In genomic region chr8:119424740-119425139, GRCm38 (mm10) we compare ENCODE assay signal across 9 mouse cellular contexts. TPM values are rescaled to one million over a fixed set of nuclear protein-coding genes. Genes with fewer than 3 reads are reported as not detected.
A peak's percentile ranks its signal among the peaks of the same experiment; 100 is the strongest.
DNase-seq lines count a peak whose midpoint lies in the region; ATAC-seq and TF ChIP-seq lines count a peak whose summit lies in the region.
"Had no signal": no experiment of that assay in that cellular context is flagged by ENCODE, and none has a peak within 500 bp of the region (broad histone marks: within the 10 kb centered on the region; RNA-seq: fewer than 3 reads in every experiment).

No protein-coding gene starts in this region.

- no peak for TF ChIP-seq EP300 in liver, embryonic 14.5 days (IDR thresholded peaks at IDR 0.05; ENCODE audit: low read depth)

- 85% methylated on average over 10 of the region's 10 CpGs for WGBS in midbrain, embryonic 13.5 days
- 81% methylated on average over 10 of the region's 10 CpGs for WGBS in midbrain, postnatal 0 days
- whole genome bisulfite sequencing in liver, embryonic 14.5 days (ENCODE audit: insufficient replicate concordance): 27% methylated on average over 10 of the region's 10 CpGs

- no peak for DNase-seq in gastrocnemius, adult 2 months
- no peak for DNase-seq in gastrocnemius, adult 8-10 months (ENCODE audit: low spot score in 2 of 2)
- DNase-seq in midbrain, postnatal 0 days (ENCODE audit: low spot score): no peak
- no peak for DNase-seq in liver, embryonic 14.5 days (ENCODE audit: low read depth in 3 of 3, low spot score in 3 of 3)
- peak; percentile 34 for DNase-seq in thymus, postnatal 0 days (ENCODE audit: low spot score)
- no peak for DNase-seq in adrenal gland, adult 18-20 months (ENCODE audit: low spot score in 2 of 2)
- DNase-seq in gastrocnemius, postnatal 4 days (ENCODE audit: low spot score in 2 of 2): no peak
- DNase-seq: gastrocnemius, postnatal 36 days had no signal

- peak overlapping the region; percentile 84 for H3K27ac ChIP-seq in gastrocnemius, adult 2 months
- H3K27ac ChIP-seq in midbrain, embryonic 13.5 days: peak overlapping the region; percentile 26; the same call in 1 of the 2 replicates
- no peak overlapping the region for H3K27ac ChIP-seq in midbrain, postnatal 0 days (ENCODE audit: low read depth, low read length)
- no peak overlapping the region for H3K27ac ChIP-seq in liver, embryonic 14.5 days

- H3K9ac ChIP-seq in midbrain, embryonic 13.5 days (replicated peaks): no peak overlapping the region
- no peak overlapping the region for H3K9ac ChIP-seq in midbrain, postnatal 0 days (replicated peaks; ENCODE audit: low read length, poor library complexity, severe bottlenecking)
- H3K9ac ChIP-seq in liver, embryonic 14.5 days (replicated peaks): no peak overlapping the region

- no peaks in the 10 kb centered on the region for H3K27me3 ChIP-seq in midbrain, embryonic 13.5 days
- no peaks in the 10 kb centered on the region for H3K27me3 ChIP-seq in midbrain, postnatal 0 days (ENCODE audit: insufficient read depth, low read length)
- H3K27me3 ChIP-seq in liver, embryonic 14.5 days (ENCODE audit: control insufficient read depth, insufficient read depth, low read length): no peaks in the 10 kb centered on the region

- no peak for TF ChIP-seq CTCF in gastrocnemius, adult 2 months (IDR thresholded peaks at IDR 0.05)
- TF ChIP-seq CTCF in midbrain, postnatal 0 days (IDR thresholded peaks at IDR 0.05): no peak
- no peak for TF ChIP-seq CTCF in liver, embryonic 14.5 days (IDR thresholded peaks at IDR 0.05; ENCODE audit: low read depth)

- H3K36me3 ChIP-seq in midbrain, embryonic 13.5 days: no peaks in the 10 kb centered on the region
- no peaks in the 10 kb centered on the region for H3K36me3 ChIP-seq in midbrain, postnatal 0 days (ENCODE audit: insufficient read depth, low read length)
- H3K36me3 ChIP-seq in liver, embryonic 14.5 days (replicated peaks; ENCODE audit: control insufficient read depth, insufficient read depth, low read depth): no peaks in the 10 kb centered on the region

- no peaks in the 10 kb centered on the region for H3K9me3 ChIP-seq in midbrain, embryonic 13.5 days
- H3K9me3 ChIP-seq in midbrain, postnatal 0 days (ENCODE audit: low read length): no peaks in the 10 kb centered on the region
- H3K9me3 ChIP-seq in liver, embryonic 14.5 days (ENCODE audit: control insufficient read depth, low read length): no peaks in the 10 kb centered on the region

- H3K4me2 ChIP-seq in midbrain, embryonic 13.5 days (replicated peaks): no peak overlapping the region
- no peak overlapping the region for H3K4me2 ChIP-seq in midbrain, postnatal 0 days (ENCODE audit: low read depth, low read length, poor library complexity, severe bottlenecking)
- H3K4me2 ChIP-seq in liver, embryonic 14.5 days (ENCODE audit: low read depth): peak overlapping the region; percentile 28

- peaks cover 9% of the 10 kb centered on the region for H3K4me1 ChIP-seq in midbrain, embryonic 13.5 days (replicated peaks)
- H3K4me1 ChIP-seq in midbrain, postnatal 0 days (ENCODE audit: insufficient read depth, low read length): no peaks in the 10 kb centered on the region
- peaks cover 0 to 21% of the 10 kb centered on the region in 2 experiments; a peak in 1 of 4 replicates for H3K4me1 ChIP-seq in liver, embryonic 14.5 days (replicated peaks; ENCODE audit: control insufficient read depth in 2 of 2, insufficient read depth in 2 of 2, low read length in 1 of 2)

- ATAC-seq in midbrain, embryonic 13.5 days: no peak
- ATAC-seq in midbrain, postnatal 0 days (ENCODE audit: low FRiP score): no peak
- ATAC-seq in liver, embryonic 14.5 days (ENCODE audit: insufficient read depth): no peak

- H3K4me3 ChIP-seq in gastrocnemius, adult 2 months: no peak overlapping the region
- no peak overlapping the region for H3K4me3 ChIP-seq in midbrain, embryonic 13.5 days (replicated peaks)
- no peak overlapping the region for H3K4me3 ChIP-seq in midbrain, postnatal 0 days (ENCODE audit: low read depth, low read length)
- no peak overlapping the region for H3K4me3 ChIP-seq in liver, embryonic 14.5 days (ENCODE audit: insufficient read depth in 1 of 2, low read depth in 2 of 2, low read length in 2 of 2)

- intact Hi-C loops in gastrocnemius, adult 2 months (cut with DNase I): no loop called here

RNA-seq across cellular contexts. Expression of gene Osgin1, which starts 9.2 kb away (rescaled TPM):
- total RNA-seq in gastrocnemius, adult 2 months (2021): 10 to 100 TPM in 1 of 2 experiments, 1 to 10 TPM in 1; 9.3 to 19.7 TPM
- total RNA-seq in gastrocnemius, adult 8-10 months (2022): 10 to 100 TPM in 2 of 4 experiments, 1 to 10 TPM in 2; 5.9 to 19.9 (median 10.1) TPM
- 0.10 and 0.28 TPM in 2 replicates for polyA plus RNA-seq in midbrain, embryonic 13.5 days (2015; fragmentation: Nextera tagmentation; extraction: Ambion mirVana)
- total RNA-seq in midbrain, postnatal 0 days (2014; rRNA removed): 0.38 TPM in 1 of 2 replicates, not detected in the other
- 0.15 and 0.32 TPM in 2 replicates for polyA plus RNA-seq in midbrain, postnatal 0 days (2015; fragmentation: Nextera tagmentation; extraction: Ambion mirVana)
- 18.8 and 23.0 TPM in 2 replicates for polyA plus RNA-seq in liver, embryonic 14.5 days (2012; rRNA removed)
- 16.0 and 17.0 TPM in 2 replicates for polyA plus RNA-seq in liver, embryonic 14.5 days (2014; fragmentation: Nextera tagmentation; extraction: Ambion mirVana)
- 1.4 and 1.6 TPM in 2 replicates for polyA plus RNA-seq in thymus, postnatal 0 days (2015; fragmentation: Nextera tagmentation; extraction: Ambion mirVana)
- total RNA-seq in adrenal gland, adult 18-20 months (2021): 100 to 1,000 TPM; 161 to 218 TPM
- total RNA-seq in gastrocnemius, postnatal 4 days (2021): 1 to 10 TPM; 2.2 to 3.8 TPM

RNA-seq across cellular contexts. Expression of gene Necab2, which starts 21.8 kb away (rescaled TPM):
- not detected for total RNA-seq in gastrocnemius, adult 2 months (2021)
- under 1 TPM in 1 of 4 experiments, not detected in 3; 0.22 TPM for total RNA-seq in gastrocnemius, adult 8-10 months (2022)
- 34.9 and 37.6 TPM in 2 replicates for polyA plus RNA-seq in midbrain, embryonic 13.5 days (2015; fragmentation: Nextera tagmentation; extraction: Ambion mirVana)
- total RNA-seq in midbrain, postnatal 0 days (2014; rRNA removed): 106 and 119 TPM in 2 replicates
- 76.6 and 84.6 TPM in 2 replicates for polyA plus RNA-seq in midbrain, postnatal 0 days (2015; fragmentation: Nextera tagmentation; extraction: Ambion mirVana)
- polyA plus RNA-seq in liver, embryonic 14.5 days (2012; rRNA removed): 0.06 and 0.14 TPM in 2 replicates
- not detected in 2 replicates for polyA plus RNA-seq in liver, embryonic 14.5 days (2014; fragmentation: Nextera tagmentation; extraction: Ambion mirVana)
- 0.12 TPM in 2 replicates for polyA plus RNA-seq in thymus, postnatal 0 days (2015; fragmentation: Nextera tagmentation; extraction: Ambion mirVana)
- 1 to 10 TPM; 6.2 to 8.6 TPM for total RNA-seq in adrenal gland, adult 18-20 months (2021)
- under 1 TPM; 0.59 to 0.78 TPM for total RNA-seq in gastrocnemius, postnatal 4 days (2021)

RNA-seq across cellular contexts. Expression of gene Mlycd, which starts 30.1 kb away (rescaled TPM):
- 100 to 1,000 TPM in 1 of 2 experiments, 10 to 100 TPM in 1; 78.9 to 103 TPM for total RNA-seq in gastrocnemius, adult 2 months (2021)
- 100 to 1,000 TPM in 1 of 4 experiments, 10 to 100 TPM in 3; 83.6 to 123 (median 95.6) TPM for total RNA-seq in gastrocnemius, adult 8-10 months (2022)
- polyA plus RNA-seq in midbrain, embryonic 13.5 days (2015; fragmentation: Nextera tagmentation; extraction: Ambion mirVana): 11.8 and 13.8 TPM in 2 replicates
- 27.0 and 32.1 TPM in 2 replicates for total RNA-seq in midbrain, postnatal 0 days (2014; rRNA removed)
- polyA plus RNA-seq in midbrain, postnatal 0 days (2015; fragmentation: Nextera tagmentation; extraction: Ambion mirVana): 19.0 and 20.6 TPM in 2 replicates
- polyA plus RNA-seq in liver, embryonic 14.5 days (2012; rRNA removed): 6.0 and 6.4 TPM in 2 replicates
- 8.1 and 9.6 TPM in 2 replicates for polyA plus RNA-seq in liver, embryonic 14.5 days (2014; fragmentation: Nextera tagmentation; extraction: Ambion mirVana)
- 11.6 and 13.4 TPM in 2 replicates for polyA plus RNA-seq in thymus, postnatal 0 days (2015; fragmentation: Nextera tagmentation; extraction: Ambion mirVana)
- total RNA-seq in adrenal gland, adult 18-20 months (2021): 10 to 100 TPM; 51.7 to 57.8 TPM
- total RNA-seq in gastrocnemius, postnatal 4 days (2021): 10 to 100 TPM; 66.5 to 68.1 TPM

Comparison
In these comparisons a context has a peak if more than half of its experiments do, and no peak if none do; other contexts are left out.
1. H3K27ac ChIP-seq: peak in gastrocnemius, adult 2 months (single experiment) and midbrain, embryonic 13.5 days (single experiment); none in midbrain, postnatal 0 days (single experiment) and liver, embryonic 14.5 days (single experiment).
2. RNA of gene Osgin1, which starts 9.2 kb away (total RNA-seq): 161 to 218 TPM in adrenal gland, adult 18-20 months; 9.3 to 19.7 TPM in gastrocnemius, adult 2 months, 5.9 to 19.9 TPM in gastrocnemius, adult 8-10 months, 2.2 to 3.8 TPM in gastrocnemius, postnatal 4 days and 0.38 TPM in midbrain, postnatal 0 days; every median in the first group is over 4 times any median in the second.
3. RNA of gene Necab2, which starts 21.8 kb away (total RNA-seq): 106 to 119 TPM in midbrain, postnatal 0 days; 6.2 to 8.6 TPM in adrenal gland, adult 18-20 months, 0.59 to 0.78 TPM in gastrocnemius, postnatal 4 days, 0.22 TPM in gastrocnemius, adult 8-10 months and not detected in gastrocnemius, adult 2 months; every median in the first group is over 10 times any median in the second.